Mouse (Mus musculus): ENCODE results near the gene Ptprk.

The Ptprk gene

DNA sequence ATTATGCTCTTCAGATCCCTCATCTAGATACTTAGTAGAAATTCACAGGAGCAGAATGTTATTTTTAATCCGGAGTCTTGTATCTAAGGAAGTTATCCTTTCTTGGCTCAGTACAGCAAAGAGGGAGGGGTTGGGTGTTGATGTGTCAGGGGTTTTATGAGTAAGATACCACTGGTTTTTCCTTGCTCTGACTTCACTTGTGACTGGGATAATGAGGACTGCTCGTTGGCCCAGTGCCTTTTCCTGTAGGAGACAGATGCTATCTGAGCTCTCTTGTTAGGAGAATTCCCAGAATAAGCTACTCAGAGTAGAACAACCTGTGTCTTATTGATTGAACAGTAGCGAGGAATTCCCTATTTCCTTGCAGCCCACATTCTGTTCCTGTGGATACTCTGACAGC is 39.3 kb downstream of the Ptprk start:
- 25% methylated on average over 3 of the region's 3 CpGs for WGBS

DNA sequence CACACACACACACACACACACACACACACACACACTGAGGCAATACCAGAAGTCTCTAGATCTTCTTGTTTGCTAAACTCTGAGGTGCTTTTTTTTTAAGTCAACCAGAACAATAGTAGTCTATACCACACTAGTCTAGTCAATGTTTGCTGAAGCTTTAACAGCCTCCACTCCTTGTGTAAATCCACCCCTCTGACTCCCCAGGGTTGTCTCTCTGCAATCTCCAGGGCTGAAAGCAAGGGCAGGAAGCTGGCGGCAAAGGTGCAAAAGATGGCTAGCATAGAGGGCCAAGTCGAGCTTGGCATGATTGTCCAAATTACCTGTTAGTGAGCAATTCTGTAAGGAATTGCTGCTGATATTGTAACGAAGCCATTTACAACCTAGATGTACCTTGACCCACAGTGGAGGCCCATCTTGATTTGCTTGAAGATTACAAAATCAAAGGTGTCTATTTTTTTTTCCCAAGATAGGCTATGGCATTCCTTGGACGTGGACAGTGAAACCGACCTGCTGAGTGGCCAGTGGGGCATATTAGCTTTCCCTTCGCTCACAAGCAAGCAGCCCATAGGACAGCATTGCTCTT is 44.3 kb downstream of the Ptprk start:
- 95% methylated on average over 6 of the region's 6 CpGs for WGBS

DNA sequence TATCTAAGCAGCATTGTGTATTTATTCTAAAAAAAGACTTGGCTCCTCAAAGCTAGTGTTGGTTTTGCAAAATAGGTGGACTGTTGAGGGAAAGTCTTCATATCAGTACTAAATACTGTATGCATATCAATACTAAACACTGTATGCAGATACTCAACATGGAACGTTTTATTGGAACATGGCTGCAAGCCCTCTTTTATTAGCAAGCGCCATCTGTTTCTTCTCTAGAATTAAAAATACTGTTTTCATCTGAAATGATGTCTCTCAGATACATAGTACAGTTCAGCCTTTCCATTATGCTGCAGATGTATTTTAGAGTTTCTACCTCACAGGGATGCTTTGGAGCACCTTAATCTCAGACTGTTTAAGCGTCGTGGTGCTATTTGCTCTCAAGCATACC is 49.3 kb downstream of the Ptprk start:
- WGBS = 62% methylated on average over 4 of the region's 4 CpGs

DNA sequence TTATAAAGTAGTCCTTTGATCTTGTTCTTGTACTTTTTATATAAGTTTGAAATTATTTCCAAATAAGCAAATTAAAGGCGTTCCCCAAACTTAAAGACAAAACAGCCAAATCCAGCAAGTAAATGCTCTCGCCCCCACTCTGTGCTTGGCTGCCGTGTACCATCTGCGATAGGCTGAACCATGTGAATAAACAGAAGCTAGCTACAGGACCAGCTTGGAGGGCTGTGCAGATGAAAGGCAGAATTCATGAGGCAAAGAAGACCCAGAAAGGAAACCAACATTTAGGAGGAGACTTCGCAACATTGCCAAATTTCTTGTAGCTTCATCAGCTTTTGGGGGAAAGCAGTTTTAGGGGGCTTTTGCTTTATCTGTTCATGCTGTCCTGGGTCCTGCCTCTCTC is 53.4 kb downstream of the Ptprk start:
- WGBS = 46% methylated on average over 5 of the region's 5 CpGs

DNA sequence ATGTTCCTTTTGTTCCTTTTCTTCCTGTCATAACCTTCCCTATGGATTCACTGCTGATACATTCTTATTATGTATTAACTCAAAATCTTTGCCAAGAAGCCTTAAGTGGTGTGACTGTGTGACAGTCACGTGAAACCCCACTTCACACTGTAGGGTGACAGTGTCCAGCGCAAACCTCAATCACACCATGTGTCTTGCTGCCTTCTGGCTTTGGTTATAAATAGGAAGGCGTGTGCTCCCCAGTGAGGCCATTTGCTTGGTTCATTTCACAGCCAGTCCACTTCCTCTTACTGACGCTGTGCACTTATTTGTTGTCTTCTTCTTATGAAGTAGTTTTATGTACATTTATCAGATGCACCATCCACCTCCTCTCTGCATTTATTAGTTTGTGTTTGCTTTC is 53.8 kb downstream of the Ptprk start:
- 27% methylated on average over 4 of the region's 4 CpGs for WGBS

DNA sequence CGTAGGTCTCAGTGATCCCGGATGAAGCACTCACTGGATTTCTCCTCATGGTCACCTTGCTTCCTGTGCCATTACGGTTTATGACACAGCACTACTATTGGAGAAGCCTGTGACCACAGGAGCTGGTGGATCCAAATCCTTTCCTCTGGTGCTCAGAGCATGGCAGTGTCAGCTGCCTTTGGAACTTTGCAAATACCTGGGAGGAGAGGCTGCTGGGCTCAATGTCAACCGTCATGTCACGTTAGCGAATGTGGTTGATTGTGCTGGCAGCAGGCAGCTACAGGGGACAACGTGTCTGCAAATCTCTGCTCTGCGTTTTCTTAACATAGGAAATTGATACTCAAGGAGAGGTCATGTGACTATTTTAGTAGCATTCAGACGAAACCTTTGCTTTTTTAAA is 55.8 kb downstream of the Ptprk start:
- 88% methylated on average over 9 of the region's 9 CpGs for WGBS

DNA sequence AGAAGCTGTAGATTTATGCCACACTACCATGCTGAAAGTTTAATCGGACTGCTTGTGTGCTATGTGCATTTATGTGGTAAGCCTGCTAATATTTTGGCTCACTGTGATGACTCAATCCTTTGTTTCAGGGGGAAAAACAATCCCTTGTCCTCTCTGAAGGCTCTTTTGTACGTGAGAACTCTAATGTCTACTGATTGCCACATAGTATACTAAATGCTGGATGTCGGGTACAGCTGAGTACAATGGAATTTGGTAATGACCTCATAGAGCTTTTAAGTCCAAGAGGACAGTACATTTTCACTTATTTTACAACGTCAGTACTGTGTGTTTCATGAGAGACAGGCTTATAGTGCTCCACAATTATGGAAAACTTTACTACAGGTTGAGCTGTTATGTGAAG is 59.1 kb downstream of the Ptprk start:
- 72% methylated on average over 4 of the region's 4 CpGs for WGBS

DNA sequence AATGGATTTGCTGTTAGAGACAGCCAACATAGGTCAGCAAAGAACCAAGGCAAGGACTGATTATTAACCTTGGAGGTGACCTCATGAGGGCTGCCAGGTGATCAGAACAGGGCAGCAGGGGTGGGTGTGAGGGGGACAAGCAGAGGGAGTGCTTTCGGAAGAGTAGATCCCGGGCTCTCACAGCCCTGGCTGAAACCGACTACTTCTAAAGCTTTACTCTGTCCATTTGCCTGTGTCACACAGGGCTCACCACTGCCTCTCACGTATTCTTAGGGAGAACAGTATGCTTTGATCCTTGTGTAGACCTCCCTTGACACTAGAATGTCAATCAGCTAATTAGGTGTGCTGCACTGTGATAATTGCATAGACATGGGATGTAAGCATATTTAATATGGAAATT is 63.8 kb downstream of the Ptprk start:
- WGBS = 85% methylated on average over 4 of the region's 4 CpGs

DNA sequence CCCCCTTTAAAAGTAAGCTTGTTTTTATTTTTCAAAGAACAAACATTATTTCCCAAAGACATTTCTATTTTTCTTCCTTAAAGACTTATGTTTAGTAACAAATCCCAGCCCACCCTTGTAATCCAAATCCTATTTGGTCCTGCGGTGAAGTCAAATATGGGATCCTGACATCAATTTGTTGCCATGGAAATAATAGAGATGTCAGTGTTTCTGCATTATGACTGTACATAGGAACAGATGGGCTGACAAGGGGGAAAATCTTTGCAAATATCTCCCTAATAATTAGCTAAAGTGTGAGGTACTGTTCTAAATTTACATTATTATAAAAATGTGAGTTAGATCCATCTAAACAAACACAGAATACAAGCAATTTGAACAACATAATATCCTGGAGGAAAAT is 69.8 kb downstream of the Ptprk start:
- 66% methylated on average over 1 of the region's 1 CpGs for WGBS

DNA sequence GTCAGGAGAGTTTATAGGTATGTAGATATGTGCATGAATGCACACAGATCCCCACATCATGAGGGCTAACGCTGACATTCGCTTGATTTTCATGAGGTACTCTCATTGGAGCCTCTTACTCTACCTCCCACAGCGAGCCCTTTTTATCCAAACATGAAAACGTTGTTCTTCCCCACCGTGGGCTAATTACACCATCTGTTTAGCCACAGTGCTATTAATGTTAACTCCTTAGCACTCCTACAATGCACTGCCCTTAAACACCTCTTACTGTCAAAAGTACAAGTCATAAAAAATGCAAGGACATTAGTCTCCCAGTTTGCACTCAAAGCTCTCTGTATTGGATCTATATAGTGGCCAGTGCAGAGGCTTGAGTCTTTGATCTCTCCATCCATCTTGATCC is 70.7 kb downstream of the Ptprk start:
- 51% methylated on average over 5 of the region's 5 CpGs for WGBS

DNA sequence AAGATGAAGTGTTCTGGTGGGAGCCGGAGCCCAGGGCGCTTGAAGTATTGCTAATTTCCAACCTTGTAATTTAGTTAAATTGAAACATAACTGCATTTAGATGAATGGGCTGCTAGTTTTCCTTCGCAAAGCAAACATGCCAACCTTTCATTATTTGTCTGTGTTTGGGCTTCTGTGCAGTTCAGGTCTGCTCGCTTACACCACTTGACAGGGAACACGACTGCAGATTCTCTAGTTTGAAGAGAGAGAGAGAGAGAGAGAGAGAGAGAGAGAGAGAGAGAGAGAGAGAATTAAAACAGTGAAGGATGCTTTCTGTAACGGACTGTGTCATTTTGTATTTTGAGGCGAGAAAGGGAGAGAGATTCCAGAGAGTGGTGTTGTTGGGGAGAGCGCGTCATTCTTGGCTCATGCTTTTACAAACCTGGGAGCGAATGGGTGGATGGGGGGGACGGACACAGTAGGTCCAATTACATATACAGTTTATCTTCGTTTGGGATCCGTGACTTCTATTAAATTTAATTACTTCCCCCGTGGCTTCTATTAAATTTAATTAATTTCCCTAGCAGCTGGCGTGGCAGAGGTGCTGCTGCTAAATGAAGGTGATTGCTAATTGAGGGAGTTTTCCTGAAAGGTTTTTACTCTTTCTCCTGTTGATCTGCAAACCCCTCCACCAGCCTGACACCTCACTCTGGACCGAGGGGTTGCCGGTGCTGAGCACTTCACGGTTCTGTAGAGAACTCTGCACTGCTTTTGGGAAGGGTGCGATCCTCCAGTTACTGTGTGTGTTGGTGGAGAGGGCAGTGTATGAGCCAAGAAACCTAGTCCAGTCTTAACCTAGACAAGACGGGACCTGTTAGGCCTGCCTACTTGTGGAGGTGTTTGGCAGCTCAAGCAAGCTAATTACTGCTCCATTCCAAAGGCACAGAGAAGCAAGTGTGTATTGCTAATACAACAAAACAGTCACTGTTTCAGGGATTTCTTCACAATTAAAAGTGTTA is 81.4 kb downstream of the Ptprk start:
- WGBS = 29% methylated on average over 20 of the region's 20 CpGs

DNA sequence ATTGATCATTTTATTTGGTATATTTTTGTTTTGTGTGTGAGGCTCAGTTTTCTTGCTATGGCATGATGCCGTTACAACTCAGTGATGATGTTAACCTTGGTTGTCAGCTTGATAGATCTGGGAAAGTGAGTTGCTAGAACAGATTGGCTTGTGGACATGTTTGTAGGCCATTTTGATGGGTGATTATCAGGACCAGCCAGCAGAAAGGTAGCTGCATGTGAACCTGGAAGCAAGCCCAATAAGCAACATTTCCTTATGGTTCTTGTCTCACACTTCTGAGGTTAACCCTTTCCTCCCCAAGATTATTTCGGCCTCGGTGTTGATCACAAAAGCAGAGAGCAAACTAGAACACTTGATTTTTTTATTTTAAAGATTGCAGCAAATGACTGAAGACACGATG is 85.1 kb downstream of the Ptprk start:
- 71% methylated on average over 4 of the region's 4 CpGs for WGBS

DNA sequence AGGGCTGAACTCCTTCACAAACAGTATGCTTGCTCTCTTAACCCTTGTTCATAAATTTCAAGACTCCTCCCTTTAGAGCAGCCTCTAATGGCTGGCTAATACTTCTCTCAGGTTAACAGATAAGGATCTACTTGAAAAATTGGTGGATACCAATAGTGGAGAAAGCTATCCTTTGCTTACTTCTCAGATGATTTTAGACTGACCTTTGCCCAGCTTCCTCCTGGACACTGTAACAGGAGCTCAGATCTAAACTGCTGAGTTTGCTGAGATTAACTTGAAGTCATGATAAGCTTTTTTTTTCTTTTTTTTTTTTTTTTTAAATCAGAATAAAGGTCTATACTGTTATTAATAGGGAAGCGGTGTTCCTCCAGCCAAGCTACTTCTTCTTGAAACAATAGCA is 92.0 kb downstream of the Ptprk start:
- 82% methylated on average over 1 of the region's 1 CpGs for WGBS

DNA sequence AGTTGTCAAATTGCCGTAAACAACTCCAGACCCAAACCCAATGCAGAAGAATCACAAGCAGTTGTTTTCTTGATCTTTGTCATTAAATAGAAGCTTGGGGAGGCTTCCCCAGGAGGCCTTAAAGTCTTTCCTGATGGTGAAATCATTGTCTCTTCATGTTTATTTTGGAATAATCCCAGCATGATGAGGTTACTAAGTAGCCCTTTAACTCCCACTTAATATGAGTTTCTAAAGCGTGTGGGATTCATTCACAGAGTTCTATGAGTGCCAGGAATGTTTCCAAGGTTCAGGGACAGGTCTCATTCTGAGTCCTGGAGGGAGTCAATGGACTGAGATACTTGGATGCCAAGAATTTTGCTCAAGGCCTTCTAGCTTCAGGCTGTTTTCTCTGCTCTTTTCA is 92.5 kb downstream of the Ptprk start:
- 63% methylated on average over 2 of the region's 2 CpGs for WGBS

DNA sequence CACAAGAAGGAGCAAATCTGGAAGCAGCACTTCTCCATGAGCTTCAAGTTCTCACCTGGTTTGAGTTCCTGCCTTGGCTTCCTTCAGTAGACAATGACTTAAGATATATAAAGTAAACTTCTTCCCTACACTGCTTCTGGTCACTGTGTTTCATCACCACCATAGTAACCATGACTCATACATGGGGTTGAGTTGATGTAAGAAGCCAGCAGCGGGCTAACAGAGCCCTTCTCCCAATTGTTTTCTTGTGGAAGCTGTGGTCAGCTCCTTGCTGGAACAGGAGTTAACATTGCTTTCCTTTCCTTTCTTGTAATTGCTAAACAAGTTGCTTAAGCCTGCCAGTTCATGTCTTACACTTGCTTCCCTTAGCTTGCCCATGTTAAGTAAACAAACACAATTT is 96.6 kb downstream of the Ptprk start:
- 78% methylated on average over 1 of the region's 1 CpGs for WGBS

DNA sequence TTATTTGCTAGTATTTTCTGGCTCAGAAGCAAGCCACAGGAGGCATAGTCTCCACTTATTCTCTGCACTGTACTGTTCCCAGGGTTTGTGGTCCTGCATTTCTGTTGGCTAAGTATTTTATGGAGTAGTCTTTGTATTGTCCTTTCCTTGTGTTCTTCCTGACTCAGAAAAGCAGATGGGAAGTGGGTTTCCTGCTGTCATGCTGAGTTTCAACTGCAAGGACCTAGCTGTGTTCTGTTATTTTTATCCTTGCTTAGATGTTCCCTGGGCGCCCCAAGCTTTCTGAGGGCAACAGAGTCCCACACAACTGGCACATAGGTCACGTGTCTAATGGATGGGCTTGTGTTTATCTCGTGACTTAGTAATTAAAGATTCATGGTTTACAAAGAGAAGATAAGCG is 104.3 kb downstream of the Ptprk start:
- 45% methylated on average over 4 of the region's 4 CpGs for WGBS

DNA sequence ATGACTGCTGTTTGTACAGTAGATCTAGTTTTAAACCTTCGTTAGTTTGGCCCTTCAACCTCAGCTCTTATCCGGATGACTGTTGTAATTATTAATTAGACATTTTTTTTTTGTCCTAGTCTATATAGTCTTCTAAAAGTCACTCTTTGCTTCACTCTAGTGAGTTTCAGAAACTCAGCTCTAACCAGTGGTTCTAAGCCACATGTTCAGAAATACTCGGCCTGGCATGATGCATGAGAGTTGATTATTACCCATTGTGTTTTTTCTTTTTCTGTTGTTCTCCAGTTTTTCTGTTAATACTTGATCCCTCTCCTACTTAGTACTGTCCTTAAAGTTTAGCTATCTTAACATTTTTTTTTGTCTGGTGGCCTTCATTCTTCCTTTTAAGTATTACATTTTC is 107.5 kb downstream of the Ptprk start:
- WGBS = 93% methylated on average over 3 of the region's 3 CpGs

DNA sequence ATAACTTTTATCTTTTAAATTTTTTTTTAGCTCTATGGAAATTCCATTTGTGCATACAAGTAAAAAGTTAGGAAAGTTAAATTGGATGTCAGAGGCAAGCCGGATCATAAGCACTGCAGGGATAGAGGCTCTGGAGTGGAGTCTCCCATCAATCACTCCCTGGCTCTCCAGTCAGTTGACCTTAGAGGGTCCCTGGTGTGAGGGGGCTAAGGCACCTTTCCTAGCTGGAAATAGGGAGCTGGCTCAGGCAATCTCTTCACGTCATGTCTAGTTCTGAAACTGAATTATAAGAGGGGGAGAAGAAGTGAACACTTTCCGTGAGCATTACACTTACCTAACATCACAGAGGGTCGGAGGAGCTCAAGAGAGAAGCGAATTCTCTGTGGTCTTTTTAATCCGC is 110.1 kb downstream of the Ptprk start:
- WGBS = 79% methylated on average over 6 of the region's 6 CpGs

DNA sequence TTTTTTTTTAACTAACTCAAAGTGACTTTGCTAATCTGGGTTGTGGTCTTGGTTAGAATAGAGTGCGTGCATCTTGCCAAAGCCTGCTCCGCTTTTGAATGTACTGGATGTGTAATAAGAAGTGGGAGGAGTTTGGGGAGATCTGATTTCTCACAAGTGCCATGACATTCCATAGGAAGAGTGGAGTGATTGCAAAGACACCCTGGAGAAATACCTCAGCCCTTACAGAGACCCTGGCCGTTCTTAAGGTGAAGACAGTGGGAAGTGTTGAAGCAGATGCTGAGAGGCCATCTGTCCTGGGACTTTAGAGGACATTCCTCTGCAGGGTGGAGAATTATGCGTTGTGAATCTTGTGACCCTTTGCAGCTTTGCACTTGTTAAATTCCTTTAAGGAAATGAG is 110.7 kb downstream of the Ptprk start:
- WGBS = 68% methylated on average over 4 of the region's 4 CpGs

DNA sequence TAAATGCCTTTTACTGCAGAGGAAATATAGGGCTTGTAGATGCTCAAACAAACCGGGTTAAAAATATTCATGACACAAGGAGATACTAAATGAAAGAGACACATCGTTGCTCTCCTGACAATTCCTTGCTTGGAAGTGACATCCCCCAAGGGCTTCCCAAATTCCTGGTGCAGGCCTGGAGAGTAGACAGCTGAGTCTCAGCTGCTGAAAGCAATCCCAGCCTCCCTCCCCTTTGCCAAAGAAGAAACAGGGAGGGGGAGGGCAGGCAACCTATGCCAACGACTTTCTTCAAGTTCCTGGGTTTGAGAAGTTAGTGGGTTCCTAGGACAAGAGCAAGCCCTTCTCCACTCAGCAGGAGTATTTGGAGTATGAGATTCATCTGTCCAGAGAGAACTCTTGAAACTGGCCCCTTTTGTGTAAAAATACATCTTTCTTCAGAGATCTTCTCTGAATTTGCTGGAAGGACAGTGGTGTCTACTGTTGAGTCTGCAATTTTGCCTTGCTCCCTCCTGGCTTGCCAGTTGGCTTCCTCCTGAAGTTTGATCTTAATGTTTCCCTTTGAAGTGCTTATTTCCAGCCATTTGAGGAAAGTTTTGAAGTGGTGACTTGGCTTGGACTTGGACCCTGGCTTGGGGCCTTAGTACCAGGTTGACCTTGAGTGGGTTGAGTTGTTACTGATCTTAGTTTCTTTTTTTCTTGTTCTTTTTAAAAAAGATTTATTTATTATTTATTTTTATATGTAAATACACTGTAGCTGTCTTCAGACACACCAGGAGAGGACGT is 111.6 kb downstream of the Ptprk start:
- WGBS = 55% methylated on average over 4 of the region's 4 CpGs

DNA sequence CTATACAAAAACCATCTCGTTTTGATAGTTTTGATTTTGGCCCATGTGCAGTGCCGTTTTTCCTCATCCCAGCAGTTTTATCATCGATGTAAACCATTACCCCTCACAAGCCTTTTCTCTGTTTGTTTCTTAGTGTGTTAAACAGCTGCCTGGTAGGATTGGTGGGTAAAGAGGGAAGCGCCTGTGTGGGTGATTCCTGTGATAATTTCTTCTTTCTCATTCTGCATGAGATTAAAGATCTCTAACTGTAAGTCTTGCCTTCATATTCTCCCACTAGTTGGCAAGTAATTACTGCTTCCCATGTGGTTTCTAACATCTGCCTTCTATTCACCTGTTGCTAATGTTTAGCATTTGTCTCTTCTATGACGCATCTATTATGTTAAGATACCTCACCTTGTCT is 116.8 kb downstream of the Ptprk start:
- 46% methylated on average over 5 of the region's 5 CpGs for WGBS

DNA sequence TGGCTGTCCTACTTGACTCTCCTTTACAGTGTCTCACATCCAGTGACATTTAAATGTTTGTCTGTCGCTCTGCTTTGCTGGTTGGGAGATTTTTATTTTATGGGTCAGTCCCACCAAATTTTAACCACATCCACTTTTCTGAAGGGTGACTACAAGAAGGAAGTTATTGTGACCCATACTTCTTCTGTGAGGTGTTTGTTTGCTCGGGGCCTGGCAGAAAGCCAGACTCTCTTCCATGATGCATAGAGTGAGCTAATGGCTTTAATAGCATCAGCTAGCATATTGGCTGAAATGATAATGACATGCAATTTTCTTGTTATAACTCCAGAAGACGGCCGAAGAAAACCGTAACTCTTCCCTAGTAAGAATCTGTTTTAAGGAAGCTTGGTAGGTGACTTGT is 119.0 kb downstream of the Ptprk start:
- WGBS = 79% methylated on average over 5 of the region's 5 CpGs

DNA sequence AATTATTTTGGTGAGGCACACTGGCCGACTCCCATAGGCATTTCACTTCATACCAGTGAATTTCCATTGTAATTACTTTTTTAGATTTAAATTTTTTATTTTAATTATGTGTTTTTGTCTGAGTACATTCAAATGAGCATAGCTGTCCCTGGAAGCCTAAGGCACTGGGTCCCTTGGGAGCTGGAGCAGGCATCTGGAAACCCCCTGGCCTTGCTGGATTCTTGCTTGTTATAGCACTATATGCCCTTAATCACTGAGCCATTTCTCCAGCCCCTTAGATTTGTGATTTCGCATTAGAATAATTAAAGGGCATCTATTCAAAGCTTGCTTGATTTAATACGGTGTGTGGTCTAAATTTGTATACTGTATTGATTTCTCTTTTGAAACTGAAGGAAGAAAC is 126.0 kb downstream of the Ptprk start:
- 83% methylated on average over 3 of the region's 3 CpGs for WGBS

Measured in cerebral cortex, adult 2 months (tissue).